Mouse (Mus musculus) thymus, postnatal 4 days (tissue): ENCODE measurements around the gene Ggta1.

Source experiments
- DNase-seq: peaks from one replicate; pipeline ENCODE4 v3.0.0; 2021

Ggta1 gene

GRCm38 (mm10) chr2:35490458-35491111 is 27.6 kb upstream of the Ggta1 start:
- no peak for DNase-seq

GRCm38 (mm10) chr2:35487700-35488099 is 24.7 kb upstream of the Ggta1 start:
- DNase-seq, result no peak

GRCm38 (mm10) chr2:35486981-35487655 is 24.1 kb upstream of the Ggta1 start:
- DNase-seq, result no peak

- DNase-seq, result no peak
These were observed 21.1 kb upstream of the Ggta1 start for GRCm38 (mm10) chr2:35484102-35484501.

GRCm38 (mm10) chr2:35483402-35483801 is 20.4 kb upstream of the Ggta1 start:
- DNase-seq, result no peak

- DNase-seq, result no peak
These were observed 18.4 kb upstream of the Ggta1 start for GRCm38 (mm10) chr2:35481322-35481990.

GRCm38 (mm10) chr2:35480073-35480472 is 17.0 kb upstream of the Ggta1 start:
- DNase-seq, result no peak

GRCm38 (mm10) chr2:35478812-35479122 is 15.7 kb upstream of the Ggta1 start:
- no peak for DNase-seq

- no peak for DNase-seq
These were observed 15.2 kb upstream of the Ggta1 start for GRCm38 (mm10) chr2:35477999-35478811.

- no peak for DNase-seq
These were observed 14.3 kb upstream of the Ggta1 start for GRCm38 (mm10) chr2:35477321-35477720.

GRCm38 (mm10) chr2:35474916-35475315 is 11.9 kb upstream of the Ggta1 start:
- DNase-seq, result no peak

- DNase-seq, result no peak
These were observed 6.2 kb upstream of the Ggta1 start for GRCm38 (mm10) chr2:35469266-35469665.

- no peak for DNase-seq
These were observed 5.2 kb upstream of the Ggta1 start for GRCm38 (mm10) chr2:35468276-35468675.

- DNase-seq, result no peak
These were observed 4.8 kb upstream of the Ggta1 start for GRCm38 (mm10) chr2:35467855-35468254.

- no peak for DNase-seq
These were observed 2.6 kb upstream of the Ggta1 start for GRCm38 (mm10) chr2:35465677-35466076.

- DNase-seq, result no peak
These were observed 1.5 kb upstream of the Ggta1 start for GRCm38 (mm10) chr2:35464548-35464947.

- DNase-seq, result no peak
These were observed 1.1 kb upstream of the Ggta1 start for GRCm38 (mm10) chr2:35464089-35464534.

GRCm38 (mm10) chr2:35463372-35464088 is 499 bp upstream of the Ggta1 start:
- DNase-seq, result peak; percentile 64

GRCm38 (mm10) chr2:35461971-35462787 is 852 bp downstream of the Ggta1 start:
- DNase-seq, result peak; percentile 59

- peak; percentile 64 for DNase-seq
These were observed 1.7 kb downstream of the Ggta1 start for GRCm38 (mm10) chr2:35461131-35461947.

GRCm38 (mm10) chr2:35460378-35460880 is 2.6 kb downstream of the Ggta1 start:
- DNase-seq, result no peak
